Mouse (Mus musculus) intestine, embryonic 14.5 days (tissue): ENCODE results near the gene Myo16. TPM values are rescaled to one million over a fixed set of nuclear protein-coding genes. Genes with fewer than 3 reads are reported as not detected.

ENCODE experiments used
- ATAC-seq: fragments of 200-750 bp; cut with Nextera tagmentation; replicated peaks from 2 replicates; pipeline ENCODE4 v1.8.0; 2017; ENCODE audit warnings: low read depth, moderate number of reproducible peaks, moderate TSS enrichment, moderate library complexity; ENCODE audit not compliant: low FRiP score, low TSS enrichment
- DNase-seq: peaks from one replicate; pipeline ENCODE4 v3.0.0-alpha.2; 2018; ENCODE audit warnings: low spot score
- H3K27ac ChIP-seq: fragments of 300-500 bp; sonication (generic); 2 replicates; pipeline ENCODE4 v1.5.1; 2014; ENCODE audit warnings: low read depth, mild to moderate bottlenecking, control low read depth
- H3K27me3 ChIP-seq: fragments of 300-500 bp; sonication (generic); replicated peaks from 2 replicates; pipeline ENCODE4 v1.6.1; 2014; ENCODE audit warnings: low read length, control low read depth; ENCODE audit not compliant: control insufficient read depth, insufficient read depth
- H3K36me3 ChIP-seq: fragments of 300-500 bp; sonication (generic); 2 replicates; pipeline ENCODE4 v1.6.1; 2014; ENCODE audit warnings: low read length, control low read depth; ENCODE audit not compliant: control insufficient read depth, insufficient read depth
- H3K4me1 ChIP-seq: fragments of 300-500 bp; sonication (generic); replicated peaks from 2 replicates; pipeline ENCODE4 v1.6.1; 2014; ENCODE audit warnings: low read length, control low read depth, mixed read lengths; ENCODE audit not compliant: control insufficient read depth, insufficient read depth
- H3K4me2 ChIP-seq: fragments of 300-500 bp; sonication (generic); 2 replicates; pipeline ENCODE4 v1.6.1; 2014; ENCODE audit warnings: low read length
- H3K4me3 ChIP-seq: fragments of 300-500 bp; sonication (generic); 2 replicates; pipeline ENCODE4 v1.5.1; 2014; ENCODE audit warnings: low read depth, low read length, control low read depth, mixed read lengths
- H3K9ac ChIP-seq: fragments of 300-500 bp; sonication (generic); 2 replicates; pipeline ENCODE4 v1.6.1; 2014; ENCODE audit warnings: mild to moderate bottlenecking, low read length
- H3K9me3 ChIP-seq: fragments of 300-500 bp; sonication (generic); 2 replicates; pipeline ENCODE4 v1.6.1; 2016; ENCODE audit warnings: low read length, control low read depth; ENCODE audit not compliant: control insufficient read depth
- WGBS: fragments of 180-500 bp; shearing (Covaris S2); extraction: QIAGEN DNeasy Blood & Tissue Kit; methylation state at CpG from one replicate; pipeline ENCODE4 v1.1.7; 2014; 5-methylcytosine and 5-hydroxymethylcytosine counted together
- polyA plus RNA-seq: library from polyadenylated mRNA; unstranded; fragments of >200 nt; fragmentation: Nextera tagmentation; extraction: Ambion mirVana; gene quantifications from 2 replicates; pipeline ENCODE4 v1.2.1, GENCODE M21; 2014

The Myo16 gene
- polyA plus RNA-seq, 1 experiment from 2014 or later, result 0.26 TPM

DNA sequence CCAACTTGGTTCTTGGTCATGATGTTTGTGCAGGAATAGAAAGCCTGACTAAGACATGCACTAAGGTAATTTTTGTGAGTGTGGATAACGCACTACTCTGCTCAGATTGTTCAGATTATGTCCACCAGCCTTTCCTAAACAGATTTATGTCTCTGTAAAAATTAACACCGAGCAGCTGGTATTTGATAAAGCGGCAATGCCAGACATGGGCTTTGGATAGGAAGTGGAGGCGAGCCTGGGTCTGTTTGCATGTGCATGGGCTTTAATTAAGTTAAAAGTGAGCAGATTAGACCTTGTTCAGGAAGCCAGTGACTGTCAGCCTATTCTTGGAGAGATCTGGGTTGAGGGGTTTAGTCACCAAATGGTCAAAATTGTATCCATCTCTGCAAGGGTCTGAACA, 367.8 kb downstream of the Myo16 start:
- 71% methylated on average over 4 of the region's 4 CpGs for WGBS
- Histone ChIP-seq H3K9ac (no peak overlapping the region), H3K4me1 (no peaks in the 10 kb centered on the region), H3K27me3 (no peaks in the 10 kb centered on the region), H3K36me3 (no peaks in the 10 kb centered on the region), H3K27ac (no peak overlapping the region), H3K4me3 (no peak overlapping the region), H3K4me2 (no peak overlapping the region), H3K9me3 (no peaks in the 10 kb centered on the region)
- ATAC-seq (no peak), DNase-seq (no peak)

DNA sequence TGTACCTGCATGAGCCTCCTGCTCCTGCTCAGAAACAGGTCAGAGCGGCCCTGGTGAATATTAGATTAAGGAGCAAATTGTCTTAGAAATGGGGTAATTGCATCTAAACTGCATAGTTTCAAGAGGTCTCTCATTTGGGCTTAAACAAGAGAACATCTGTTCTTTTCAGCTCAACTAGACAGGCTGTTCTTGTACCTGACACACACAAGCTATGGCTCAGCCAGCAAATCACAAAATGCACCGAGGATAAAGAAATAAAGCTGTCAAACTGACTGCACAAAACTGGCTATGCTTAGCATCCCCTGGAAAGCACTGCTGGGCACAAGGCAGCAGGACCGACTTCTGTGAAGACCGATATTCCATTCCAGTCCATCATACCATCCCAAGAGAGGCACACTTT, 372.0 kb downstream of the Myo16 start:
- no peak for ATAC-seq
- Histone ChIP-seq H3K36me3 (no peaks in the 10 kb centered on the region), H3K4me2 (no peak overlapping the region), H3K4me1 (no peaks in the 10 kb centered on the region), H3K27me3 (no peaks in the 10 kb centered on the region), H3K4me3 (no peak overlapping the region), H3K27ac (no peak overlapping the region), H3K9ac (no peak overlapping the region), H3K9me3 (no peaks in the 10 kb centered on the region)
- DNase-seq, result no peak
- 62% methylated on average over 4 of the region's 4 CpGs for WGBS

DNA sequence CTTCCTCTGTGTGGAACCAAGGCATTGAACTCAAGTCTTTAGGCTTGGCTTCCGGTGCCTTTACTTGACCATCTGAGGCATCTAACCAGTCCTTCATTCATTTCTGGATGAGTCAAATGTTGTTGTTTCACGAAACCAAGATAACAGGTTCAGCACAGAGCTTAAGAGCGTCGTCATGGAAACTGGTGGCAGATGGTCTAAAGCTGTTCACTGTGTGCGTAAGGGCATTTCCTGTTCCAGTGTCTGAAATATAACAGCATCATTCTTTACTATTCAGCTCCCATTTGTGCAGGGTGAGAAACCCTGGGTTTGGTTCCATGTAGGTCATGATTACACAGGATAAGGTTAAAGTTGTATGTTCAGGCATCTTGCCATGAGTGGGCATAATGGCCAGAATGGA, 372.9 kb downstream of the Myo16 start:
- no peak overlapping the region for H3K4me3 ChIP-seq
- H3K9ac ChIP-seq, result no peak overlapping the region
- no peak for DNase-seq
- no peak for ATAC-seq
- H3K4me1 ChIP-seq, result no peaks in the 10 kb centered on the region
- 56% methylated on average over 5 of the region's 5 CpGs for WGBS
- no peaks in the 10 kb centered on the region for H3K27me3 ChIP-seq
- no peak overlapping the region for H3K27ac ChIP-seq
- no peaks in the 10 kb centered on the region for H3K9me3 ChIP-seq
- no peak overlapping the region for H3K4me2 ChIP-seq
- H3K36me3 ChIP-seq, result no peaks in the 10 kb centered on the region

DNA sequence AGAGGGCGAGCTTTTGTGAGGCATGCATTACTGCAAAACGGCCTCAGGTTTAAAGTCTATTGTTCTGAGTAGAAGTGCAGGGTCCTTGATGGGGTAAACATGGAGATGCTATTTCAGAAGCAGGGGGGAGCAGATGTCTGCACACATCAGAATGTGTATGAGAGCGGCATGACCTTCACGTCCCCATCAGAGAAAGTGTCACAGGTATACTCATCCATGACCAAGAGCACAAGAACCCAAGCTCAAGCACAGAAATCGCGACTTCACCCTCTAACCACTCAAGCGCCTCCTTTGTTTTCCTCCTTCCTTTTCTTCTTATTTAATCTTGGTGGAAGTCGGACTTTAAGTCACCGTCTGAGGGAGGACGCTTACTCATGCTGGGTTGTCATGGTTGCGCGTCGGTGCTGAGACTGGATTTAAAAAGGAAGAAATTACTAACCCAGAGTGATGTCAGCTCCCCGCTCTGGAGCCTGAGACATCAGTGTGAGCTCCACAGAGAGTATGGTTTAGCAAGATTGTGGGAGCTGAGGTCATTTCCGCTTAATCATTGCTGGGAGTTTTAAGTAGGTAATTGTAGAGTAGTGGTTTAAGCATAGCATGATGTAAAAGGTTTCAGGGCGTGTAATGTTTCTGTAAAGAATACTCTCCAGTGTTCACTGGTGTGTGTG, 381.0 kb downstream of the Myo16 start:
- no peak overlapping the region for H3K4me2 ChIP-seq
- H3K36me3 ChIP-seq, result no peaks in the 10 kb centered on the region
- H3K4me1 ChIP-seq, result no peaks in the 10 kb centered on the region
- no peak overlapping the region for H3K4me3 ChIP-seq
- no peaks in the 10 kb centered on the region for H3K27me3 ChIP-seq
- no peak overlapping the region for H3K27ac ChIP-seq
- H3K9me3 ChIP-seq, result no peaks in the 10 kb centered on the region
- ATAC-seq (no peak), DNase-seq (no peak)
- 82% methylated on average over 16 of the region's 16 CpGs for WGBS
- no peak overlapping the region for H3K9ac ChIP-seq

DNA sequence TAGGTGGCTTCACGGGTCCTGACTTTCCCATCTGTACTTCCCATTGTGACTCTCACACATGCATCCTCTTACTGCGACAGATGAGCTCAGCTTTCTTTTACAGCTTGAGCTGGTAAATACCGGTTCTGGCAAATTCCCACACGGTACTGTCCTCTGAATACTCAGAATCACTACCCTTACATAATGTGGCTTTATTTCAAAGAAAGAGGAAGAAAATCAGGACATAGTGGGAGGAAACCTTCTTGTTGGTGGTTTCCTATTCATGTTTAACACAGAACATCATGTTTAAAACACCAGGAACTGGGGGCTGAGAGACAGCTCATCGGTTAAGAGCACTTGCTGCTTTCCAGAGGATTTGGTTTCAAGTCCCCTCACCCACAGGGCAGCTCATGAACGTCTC, 384.6 kb downstream of the Myo16 start:
- Histone ChIP-seq H3K9ac (no peak overlapping the region), H3K27ac (no peak overlapping the region), H3K36me3 (no peaks in the 10 kb centered on the region), H3K4me1 (no peaks in the 10 kb centered on the region), H3K9me3 (no peaks in the 10 kb centered on the region), H3K27me3 (no peaks in the 10 kb centered on the region), H3K4me2 (no peak overlapping the region), H3K4me3 (no peak overlapping the region)
- 69% methylated on average over 6 of the region's 6 CpGs for WGBS
- DNase-seq (no peak), ATAC-seq (no peak)

DNA sequence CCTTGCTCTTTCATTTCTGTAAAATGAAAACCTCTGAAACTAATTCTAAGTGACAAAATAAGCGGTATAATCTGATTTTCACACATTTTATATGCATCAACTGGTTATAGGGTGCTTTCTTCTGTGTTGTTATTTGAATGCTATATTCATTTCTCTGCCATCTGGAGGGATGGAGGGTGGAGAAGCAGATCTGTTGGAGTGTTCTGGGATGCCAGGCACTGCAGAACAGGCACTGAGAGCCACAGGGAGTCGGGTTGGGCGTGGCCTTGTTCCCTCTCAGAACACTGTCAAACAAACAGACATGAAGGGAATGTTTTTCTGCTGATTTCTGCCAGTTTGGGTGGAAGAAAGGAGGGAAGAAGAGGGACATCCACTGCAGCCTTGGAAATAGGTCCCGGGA, 386.0 kb downstream of the Myo16 start:
- 78% methylated on average over 4 of the region's 4 CpGs for WGBS
- Histone ChIP-seq H3K9me3 (no peaks in the 10 kb centered on the region; the same call in 1 of the 2 replicates), H3K4me3 (no peak overlapping the region), H3K4me2 (no peak overlapping the region), H3K9ac (no peak overlapping the region), H3K27ac (no peak overlapping the region), H3K4me1 (no peaks in the 10 kb centered on the region), H3K36me3 (no peaks in the 10 kb centered on the region), H3K27me3 (no peaks in the 10 kb centered on the region)
- no peak for ATAC-seq
- DNase-seq, result no peak

DNA sequence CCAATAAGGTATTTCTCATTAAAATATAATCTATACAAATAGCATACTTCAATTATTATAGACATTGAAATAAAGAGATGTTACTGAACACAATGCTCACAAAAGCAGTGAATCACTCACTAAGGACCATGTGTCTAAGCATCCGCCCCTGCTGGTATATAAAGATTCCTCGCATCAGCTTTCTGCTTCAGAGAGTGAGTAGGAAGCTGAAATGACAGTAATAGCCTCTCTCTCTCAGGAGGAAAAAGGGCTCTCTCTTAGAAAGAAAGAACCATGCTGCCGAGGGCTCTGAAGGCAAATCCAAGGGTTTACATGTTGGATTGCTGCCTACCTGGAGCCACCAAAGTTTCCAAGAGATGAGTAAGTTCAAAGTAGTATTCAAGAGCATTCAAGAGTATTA, 392.2 kb downstream of the Myo16 start:
- Histone ChIP-seq H3K4me3 (no peak overlapping the region), H3K27me3 (no peaks in the 10 kb centered on the region), H3K9ac (no peak overlapping the region), H3K36me3 (no peaks in the 10 kb centered on the region), H3K9me3 (no peaks in the 10 kb centered on the region; the same call in 1 of the 2 replicates), H3K4me2 (no peak overlapping the region), H3K4me1 (no peaks in the 10 kb centered on the region), H3K27ac (no peak overlapping the region)
- 91% methylated on average over 3 of the region's 3 CpGs for WGBS
- ATAC-seq, result no peak
- no peak for DNase-seq

DNA sequence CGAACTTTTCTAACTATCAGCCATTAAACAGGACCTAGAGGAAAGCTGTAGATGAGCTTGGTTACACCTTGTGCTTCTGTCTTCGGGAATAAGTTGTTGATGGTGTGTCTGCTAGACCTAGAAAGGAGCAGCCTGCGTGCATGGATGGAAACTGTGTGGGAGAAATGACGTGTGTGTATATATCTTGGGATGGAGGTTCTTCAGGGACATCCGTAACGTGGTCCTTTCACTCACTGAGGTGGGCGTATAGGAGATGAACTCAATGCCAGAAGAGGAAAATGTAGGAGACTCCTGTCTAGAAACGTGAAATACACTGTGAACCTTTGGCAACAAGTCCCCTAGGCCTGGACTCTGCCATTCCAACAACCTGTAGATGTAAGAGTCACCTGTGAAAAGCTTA, 392.8 kb downstream of the Myo16 start:
- H3K9me3 ChIP-seq, result no peaks in the 10 kb centered on the region; the same call in 1 of the 2 replicates
- DNase-seq (no peak), ATAC-seq (no peak)
- H3K36me3 ChIP-seq, result no peaks in the 10 kb centered on the region
- H3K4me3 ChIP-seq, result no peak overlapping the region
- 89% methylated on average over 8 of the region's 8 CpGs for WGBS
- H3K27me3 ChIP-seq, result no peaks in the 10 kb centered on the region
- H3K27ac ChIP-seq, result no peak overlapping the region
- no peak overlapping the region for H3K4me2 ChIP-seq
- H3K4me1 ChIP-seq, result no peaks in the 10 kb centered on the region
- H3K9ac ChIP-seq, result no peak overlapping the region

DNA sequence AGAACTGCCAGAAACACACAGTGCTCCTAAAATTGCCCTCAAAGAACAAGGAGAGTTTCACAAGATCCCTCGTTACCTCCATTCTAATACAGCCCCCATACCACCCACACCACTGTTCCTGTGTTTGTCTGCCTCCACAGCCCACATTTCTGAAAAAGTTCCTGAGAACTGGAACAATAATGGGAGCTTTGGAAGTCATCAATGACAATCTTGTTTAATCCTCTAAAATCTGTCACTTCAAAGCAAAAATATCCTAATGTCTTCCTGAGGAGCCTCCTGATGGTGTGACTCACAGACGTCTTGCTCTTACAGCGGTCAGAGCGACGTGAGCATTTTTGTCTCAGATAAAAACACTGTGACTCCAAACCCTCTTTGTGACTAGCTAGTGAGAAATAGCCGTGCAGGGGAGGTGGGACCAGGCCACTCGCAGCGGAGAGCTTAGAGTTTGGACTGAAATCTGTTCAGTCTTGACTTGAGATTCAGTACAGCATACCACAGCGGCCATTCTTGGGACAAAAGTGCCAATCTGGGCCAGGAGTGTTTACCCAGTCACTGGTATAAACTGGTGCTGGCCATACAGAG, 394.4 kb downstream of the Myo16 start:
- Histone ChIP-seq H3K9me3 (no peaks in the 10 kb centered on the region; the same call in 1 of the 2 replicates), H3K9ac (no peak overlapping the region), H3K4me3 (no peak overlapping the region), H3K36me3 (no peaks in the 10 kb centered on the region), H3K27ac (no peak overlapping the region), H3K27me3 (no peaks in the 10 kb centered on the region), H3K4me1 (no peaks in the 10 kb centered on the region), H3K4me2 (no peak overlapping the region)
- DNase-seq (no peak), ATAC-seq (no peak)
- WGBS, result 66% methylated on average over 9 of the region's 9 CpGs
